Mouse (Mus musculus) thymus, postnatal 10 days (tissue): Measurements from ENCODE around the gene Prss12.
"Not testable (repeated sequence)": the region's sequence is repeated elsewhere in the genome, so short reads cannot be mapped to it uniquely, and the experiment has no call there.

Experiments used
- DNase-seq, 2 experiments: peaks; one replicate each; pipeline ENCODE4 v3.0.0; 2021; ENCODE audit warnings: low spot score in 2 of 2

Prss12 gene

GRCm38 (mm10) chr3:123476833-123477232 lies 30.1 kb downstream of the Prss12 start:
- no peak for DNase-seq

DNA sequence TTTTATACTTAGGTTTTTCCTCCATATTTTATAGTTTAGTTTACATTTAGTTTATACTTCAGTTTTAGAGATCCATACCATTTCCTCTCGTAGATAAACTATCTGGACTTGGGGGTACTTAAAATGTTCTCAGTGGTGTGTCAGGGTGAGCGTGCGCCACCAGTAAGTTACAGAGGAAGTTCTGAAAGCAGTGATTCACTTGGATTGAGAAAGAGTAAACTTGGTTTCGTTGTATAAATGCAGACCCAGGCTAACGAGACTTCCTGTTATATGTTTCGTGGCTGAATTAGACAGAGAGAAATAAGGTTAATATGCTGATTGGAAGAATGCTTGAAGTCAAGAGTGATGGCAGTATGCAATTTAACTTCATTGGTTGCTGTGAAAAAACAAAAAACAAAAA lies 34.6 kb downstream of the Prss12 start:
- no peak for DNase-seq

DNA sequence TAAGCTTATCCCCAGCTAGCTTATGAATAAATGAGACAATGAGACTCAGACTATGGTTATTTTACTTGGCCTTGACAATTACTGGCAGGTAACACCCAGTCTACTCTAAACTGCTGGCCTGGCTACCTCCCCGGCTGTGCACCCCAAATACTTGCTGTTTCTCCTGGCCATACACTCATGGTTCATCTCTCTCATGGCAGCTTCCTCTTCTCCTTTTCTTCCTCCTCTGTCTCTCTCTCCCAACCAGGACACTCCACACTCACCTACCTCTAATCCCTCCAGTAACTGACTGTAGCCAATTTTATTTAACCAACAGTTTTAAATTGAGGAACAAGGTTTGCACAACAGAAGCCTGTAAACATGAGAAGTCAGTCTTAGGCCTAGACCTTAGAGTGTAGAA lies 45.1 kb downstream of the Prss12 start:
- DNase-seq = no peak

DNA sequence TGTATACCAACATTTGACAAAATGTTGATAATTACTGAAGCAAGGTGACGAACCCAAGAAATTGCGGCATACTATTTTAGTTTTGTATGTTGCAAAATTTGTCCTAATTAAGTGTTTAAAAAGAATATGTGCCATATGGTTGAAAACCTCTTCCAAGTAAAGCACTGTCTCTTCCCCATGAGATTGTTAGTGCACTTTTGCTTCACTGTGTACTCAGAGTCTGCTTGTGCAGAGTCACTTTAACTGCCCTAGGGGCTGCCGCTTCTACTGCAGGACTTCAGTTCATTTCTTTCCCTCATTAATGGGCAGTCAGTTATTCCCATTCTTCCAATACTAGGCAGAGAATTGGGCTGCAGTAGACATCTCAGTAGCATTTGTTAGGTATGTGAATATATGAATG lies 46.5 kb downstream of the Prss12 start:
- DNase-seq = no peak

DNA sequence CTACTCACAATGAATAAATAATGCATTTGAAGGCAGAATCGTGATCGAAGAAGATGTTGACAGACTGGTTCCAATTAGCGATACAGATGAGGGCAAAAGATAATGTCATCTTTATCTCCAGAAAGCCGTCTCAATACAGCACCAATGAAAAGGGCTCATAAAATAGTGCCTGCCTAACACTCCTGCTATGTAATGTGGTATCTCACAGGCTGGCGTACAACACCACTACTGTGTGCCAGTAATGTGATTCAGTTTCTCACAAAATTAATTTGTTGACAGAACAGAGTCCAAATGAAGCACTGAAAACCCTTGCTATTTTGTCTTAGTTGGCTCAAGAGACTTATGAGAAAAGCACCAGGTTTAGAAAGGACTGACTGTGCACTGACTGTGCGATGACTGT lies 48.4 kb downstream of the Prss12 start:
- DNase-seq = no peak

DNA sequence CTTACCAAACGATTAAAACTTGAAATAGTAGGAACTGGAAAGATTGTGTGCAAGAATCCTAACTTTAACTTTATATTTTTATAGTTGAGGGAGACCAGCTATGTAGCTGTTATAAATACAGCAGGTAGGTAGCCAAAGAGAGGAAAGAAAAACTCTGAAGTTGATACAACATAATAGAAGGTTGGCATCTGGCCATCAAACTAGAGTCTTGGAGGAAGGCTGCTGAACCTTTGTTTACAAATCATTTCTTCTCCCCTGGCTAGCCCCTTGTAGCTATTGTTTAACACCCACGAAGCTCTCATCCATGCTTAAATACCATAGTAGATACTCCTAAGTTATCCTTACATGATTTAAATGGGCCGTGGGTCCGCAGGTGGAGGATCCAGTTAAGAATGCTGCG lies 52.1 kb downstream of the Prss12 start:
- no peak for DNase-seq

- not testable (repeated sequence) for DNase-seq
Measured at GRCm38 (mm10) chr3:123501798-123502197, 55.1 kb downstream of the Prss12 start.

DNA sequence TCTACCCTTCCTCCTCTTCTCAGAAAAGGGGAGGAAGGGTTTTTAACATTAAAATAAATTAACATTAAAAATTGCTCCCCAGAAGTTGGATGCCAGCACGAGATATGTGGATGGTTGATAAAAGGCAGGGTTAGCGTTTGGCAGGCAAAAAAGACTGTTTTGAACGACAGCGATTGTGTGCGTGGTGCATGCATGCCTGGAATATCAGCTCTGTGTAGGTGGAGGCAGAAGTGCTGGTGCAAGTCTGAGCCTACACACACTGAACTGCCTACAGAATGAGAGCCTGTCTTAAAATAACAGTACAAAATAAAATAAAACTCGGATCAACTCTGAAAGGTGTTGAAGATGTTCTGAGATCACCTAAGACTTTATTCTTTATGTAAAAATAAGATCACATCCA lies 57.2 kb downstream of the Prss12 start:
- DNase-seq = no peak

DNA sequence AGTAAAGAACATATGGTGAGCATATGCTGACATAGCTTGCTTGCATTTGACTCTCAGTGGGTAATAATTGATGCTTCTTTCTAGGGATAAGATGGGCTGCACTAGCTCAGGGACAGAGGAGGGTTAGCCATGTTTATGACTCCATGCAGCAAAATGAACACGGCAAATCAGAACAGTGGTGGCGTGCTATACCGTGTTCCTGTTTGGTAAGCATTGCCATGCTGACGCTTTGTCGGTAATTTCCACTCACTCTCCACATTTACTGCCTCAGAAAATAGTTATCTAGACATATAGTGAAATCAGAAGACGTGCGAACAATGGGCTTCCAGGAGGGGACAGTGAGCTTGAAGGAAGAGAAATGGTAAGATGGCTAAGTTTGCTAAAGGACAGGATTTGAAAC lies 58.1 kb downstream of the Prss12 start:
- no peak for DNase-seq

GRCm38 (mm10) chr3:123505778-123506667 lies 59.3 kb downstream of the Prss12 start:
- DNase-seq = no peak

GRCm38 (mm10) chr3:123506699-123507662 lies 60.3 kb downstream of the Prss12 start:
- DNase-seq = peak in 1 of 2 experiments; percentile 37

DNA sequence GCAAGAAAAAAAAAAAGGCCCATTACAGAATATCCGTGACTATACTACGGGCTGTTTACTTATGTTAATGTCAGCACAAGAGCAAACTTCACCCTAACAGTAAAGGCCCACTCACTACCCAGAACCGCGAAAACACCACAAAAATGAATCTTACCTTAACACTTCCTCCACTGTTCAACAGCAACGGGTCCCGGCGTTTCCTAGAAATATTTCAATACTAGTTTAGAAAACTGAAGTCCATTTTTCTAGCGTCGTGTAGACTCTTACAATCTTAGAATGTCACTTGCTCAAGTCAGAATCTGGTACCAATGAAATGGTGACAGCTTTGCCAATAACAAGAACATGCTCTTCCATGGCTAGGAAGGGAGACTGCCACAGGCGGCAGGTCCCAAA lies 60.9 kb downstream of the Prss12 start:
- no peak for DNase-seq

DNA sequence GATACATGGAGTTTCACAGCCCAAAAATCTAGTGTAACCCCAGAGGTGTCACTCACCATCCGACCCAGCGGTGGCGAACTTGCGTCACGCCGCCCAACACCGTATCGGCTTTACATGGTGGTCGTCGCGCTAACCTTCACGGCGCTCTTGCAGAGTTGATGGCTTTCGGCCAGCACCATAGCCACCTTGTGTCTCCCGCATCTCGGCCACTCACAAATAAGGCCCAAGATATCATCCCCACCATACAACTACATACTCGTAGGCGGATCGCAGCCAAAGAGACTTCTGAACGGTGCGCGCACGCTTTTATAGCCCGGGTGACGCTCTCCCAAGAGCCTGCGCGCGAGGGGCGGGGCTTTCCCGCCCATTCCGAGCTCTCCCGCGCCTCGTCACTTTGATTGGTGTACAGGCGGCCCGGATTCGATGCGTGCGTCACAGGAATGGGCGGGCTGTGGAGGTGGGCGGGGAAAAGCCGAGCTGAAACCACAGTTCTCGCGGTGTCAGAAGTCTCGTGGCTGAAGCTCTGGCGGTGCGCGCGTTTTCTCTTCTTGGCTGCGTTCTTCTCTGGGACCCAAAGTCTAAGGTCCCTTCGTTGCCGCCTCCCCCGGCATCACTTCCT lies 61.5 kb downstream of the Prss12 start:
- peak; percentile 99 for DNase-seq

- no peak for DNase-seq
Measured at GRCm38 (mm10) chr3:123508675-123509376, 62.1 kb downstream of the Prss12 start.

- DNase-seq = no peak
Measured at GRCm38 (mm10) chr3:123511818-123512217, 65.1 kb downstream of the Prss12 start.

DNA sequence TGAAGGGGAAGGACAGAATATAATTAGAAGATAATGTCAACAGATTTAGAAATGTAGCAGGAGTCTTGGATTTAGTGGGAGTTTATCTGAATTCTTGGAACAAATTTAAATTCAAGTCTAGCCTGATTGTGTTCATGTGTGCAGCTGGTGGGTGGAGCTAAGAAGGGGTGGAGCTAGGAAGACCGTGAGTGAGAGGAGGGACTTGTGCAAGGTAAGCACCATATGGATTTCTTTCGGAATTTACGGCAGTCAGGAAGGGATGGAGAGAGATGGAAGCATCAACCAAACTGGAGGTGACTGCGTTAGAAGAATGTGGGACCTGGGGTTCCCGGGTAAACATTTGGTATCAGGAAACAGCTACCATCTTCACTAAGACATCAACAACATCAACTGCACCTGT lies 68.2 kb downstream of the Prss12 start:
- DNase-seq = no peak

DNA sequence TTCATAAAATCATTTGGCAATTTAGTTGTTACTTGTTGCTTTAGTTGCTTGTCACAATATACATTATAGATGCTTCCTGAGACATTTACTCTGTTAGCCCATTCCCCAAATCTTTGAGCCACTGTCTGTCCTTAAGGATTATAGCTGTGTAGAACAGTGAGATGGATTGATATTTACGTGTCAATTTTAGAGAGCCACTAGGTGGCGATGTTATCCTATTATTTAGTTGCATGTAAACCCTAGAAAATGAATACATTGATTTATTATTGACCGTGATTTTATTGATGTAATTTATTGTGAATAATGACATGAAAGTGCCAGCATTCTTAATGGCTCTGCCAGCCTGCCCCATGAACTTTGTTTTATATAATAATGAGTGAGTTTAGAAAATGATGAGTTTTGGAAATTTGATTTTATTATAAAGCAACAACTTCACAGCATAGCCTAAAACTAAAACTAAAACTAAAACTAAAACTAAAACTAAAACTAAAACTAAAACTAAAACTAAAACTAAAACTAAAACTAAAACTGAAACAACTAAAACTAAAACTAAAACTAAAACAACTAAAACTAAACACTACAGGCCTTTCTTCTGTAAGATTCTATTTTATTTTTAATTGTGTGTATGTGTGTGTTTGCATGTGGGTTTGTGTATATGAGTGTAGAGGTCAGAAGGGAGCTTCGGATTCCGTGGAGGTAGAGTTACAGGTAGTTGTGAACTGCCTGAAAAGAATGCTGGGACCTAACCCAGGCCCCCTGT lies 69.1 kb downstream of the Prss12 start:
- DNase-seq = peak in 1 of 2 experiments; percentile 48

- no peak for DNase-seq
Measured at GRCm38 (mm10) chr3:123516784-123517183, 70.1 kb downstream of the Prss12 start.

DNA sequence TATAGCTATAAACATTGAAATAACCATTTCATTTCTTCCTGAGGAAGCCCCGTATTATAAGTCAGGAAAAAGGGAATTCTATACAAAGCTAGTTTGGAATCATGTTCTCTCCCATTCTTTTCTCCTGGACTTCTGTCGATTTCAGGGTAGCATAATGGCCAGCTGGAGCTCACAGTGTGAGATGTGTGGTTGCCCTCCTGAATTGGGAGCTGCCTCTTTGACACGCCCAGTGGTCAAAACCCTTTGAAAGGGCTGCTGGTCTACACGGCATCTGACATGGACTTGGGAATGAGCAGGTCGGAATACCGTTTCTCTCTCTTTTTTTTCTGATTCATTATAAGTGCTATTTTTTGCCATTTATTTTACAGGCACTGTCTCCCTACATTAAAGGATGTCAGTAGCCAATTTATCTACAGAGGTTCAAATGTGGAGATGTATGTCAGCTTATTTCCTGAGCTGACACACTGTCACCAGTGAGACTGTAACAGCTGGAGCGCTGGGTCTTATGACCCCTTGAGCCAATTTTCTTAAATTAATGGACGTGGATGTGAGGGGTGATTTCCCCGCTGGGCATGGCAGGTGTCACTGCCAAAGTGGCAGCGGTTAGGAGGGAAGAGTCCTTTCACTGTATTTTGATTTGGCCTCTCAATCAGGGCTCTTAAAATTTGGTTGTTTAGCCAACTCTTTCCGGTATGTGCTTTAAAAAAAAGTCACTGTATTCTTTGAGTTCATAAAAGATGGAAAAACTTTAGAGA lies 79.8 kb downstream of the Prss12 start:
- DNase-seq = no peak
